Mouse (Mus musculus): Measurements from ENCODE around the gene Rpgrip1l.

The Rpgrip1l gene

GRCm38 (mm10) chr8:91329056-91329455 lies 16.0 kb upstream of the Rpgrip1l start:
- no peak for DNase-seq (ENCODE audit: low spot score)

DNA sequence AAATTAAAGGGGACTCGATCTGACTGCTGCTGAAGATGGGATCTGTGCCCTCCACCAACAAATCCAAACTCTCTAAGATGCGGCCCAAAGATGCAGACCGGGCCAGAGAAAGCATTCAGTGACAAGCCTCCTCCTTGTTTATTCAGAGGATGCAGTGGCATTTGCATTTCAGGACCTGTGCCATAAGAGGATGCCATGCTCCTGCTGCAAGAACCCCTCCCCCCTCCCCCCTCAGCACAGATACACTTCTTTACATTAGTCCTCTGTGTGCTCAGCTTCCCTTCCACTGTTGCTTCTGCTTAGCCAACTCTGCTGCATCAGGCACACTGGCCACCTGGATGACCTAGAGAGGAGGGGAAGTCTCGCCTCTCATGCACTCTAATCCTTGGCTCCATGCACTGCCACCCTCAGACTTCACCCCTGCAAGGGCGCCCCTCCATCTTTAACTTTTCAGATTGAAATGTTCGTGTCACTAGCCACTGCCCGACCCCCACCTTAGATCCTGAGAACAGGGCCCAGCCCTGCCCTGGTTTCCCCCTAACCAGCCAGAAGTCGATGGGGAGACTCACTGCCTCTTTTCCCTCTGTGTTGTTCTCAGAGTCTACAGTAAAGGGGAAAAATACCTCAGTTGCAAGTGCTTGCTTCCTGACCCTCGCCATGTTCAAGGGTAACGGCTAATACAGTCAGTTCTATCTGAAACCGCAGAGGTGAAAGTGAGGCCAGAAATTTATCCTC lies 14.6 kb upstream of the Rpgrip1l start:
- no peak for DNase-seq (ENCODE audit: low spot score)

GRCm38 (mm10) chr8:91326946-91327345 lies 13.9 kb upstream of the Rpgrip1l start:
- DNase-seq (ENCODE audit: low spot score): no peak

- no peak for DNase-seq (ENCODE audit: low spot score)
Measured at GRCm38 (mm10) chr8:91326018-91326417, 13.0 kb upstream of the Rpgrip1l start.

GRCm38 (mm10) chr8:91324916-91325315 lies 11.9 kb upstream of the Rpgrip1l start:
- DNase-seq (ENCODE audit: low spot score): no peak

GRCm38 (mm10) chr8:91324271-91324670 lies 11.2 kb upstream of the Rpgrip1l start:
- no peak for DNase-seq (ENCODE audit: low spot score)

DNA sequence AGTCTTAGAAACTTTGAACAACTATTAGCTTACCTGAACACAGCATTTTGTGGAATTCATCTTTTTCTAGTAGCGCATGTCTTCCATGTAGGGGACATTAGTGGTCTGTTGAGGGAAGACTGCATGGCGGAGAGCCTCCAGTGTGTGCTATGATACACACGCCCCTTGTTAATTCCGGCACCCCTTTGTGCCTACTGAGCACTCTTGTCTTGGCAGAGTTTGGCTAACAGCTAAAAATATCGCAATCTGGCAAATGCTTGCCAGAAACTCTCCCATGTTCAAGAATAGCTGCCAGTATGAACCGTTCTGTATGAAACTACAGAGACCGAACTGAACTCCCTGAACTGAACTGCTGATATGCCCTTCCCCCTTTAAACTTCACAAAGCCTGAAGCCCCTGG lies 10.4 kb upstream of the Rpgrip1l start:
- no peak for DNase-seq (ENCODE audit: low spot score)

GRCm38 (mm10) chr8:91318938-91319729 lies 6.1 kb upstream of the Rpgrip1l start:
- DNase-seq (ENCODE audit: low spot score): no peak

DNA sequence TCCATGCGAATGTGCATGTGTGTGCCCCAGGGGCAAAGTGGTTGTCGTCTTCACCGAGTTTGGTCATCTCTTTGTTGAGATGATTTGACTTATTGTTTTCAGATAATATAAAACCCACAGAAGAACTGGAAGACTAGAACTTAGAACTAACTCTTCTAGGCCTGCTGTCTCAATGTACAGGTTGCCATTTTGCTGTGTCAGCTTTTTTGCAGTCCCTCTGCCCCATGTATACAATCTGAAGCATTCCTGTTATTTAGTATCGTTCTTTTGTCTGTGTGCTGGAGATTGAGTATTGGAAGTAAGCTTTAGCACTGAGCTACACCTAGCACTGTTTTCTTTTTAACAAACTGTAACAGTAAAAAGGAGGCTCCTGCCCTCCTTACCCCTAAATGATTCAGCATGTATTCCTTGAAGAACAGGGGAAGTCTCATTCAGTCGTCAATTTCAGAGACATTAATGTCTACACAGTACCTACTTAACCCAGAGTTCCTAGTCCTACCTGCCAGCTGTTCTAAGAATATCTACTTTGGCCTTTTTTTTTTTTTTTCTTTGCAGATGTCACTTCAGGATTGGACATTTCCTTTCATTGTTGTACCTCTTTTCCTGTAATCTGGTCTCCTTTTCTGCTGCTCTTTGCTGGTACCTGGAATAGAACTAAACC lies 4.6 kb upstream of the Rpgrip1l start:
- DNase-seq (ENCODE audit: low spot score): no peak

GRCm38 (mm10) chr8:91312342-91312741 lies 720 bp downstream of the Rpgrip1l start:
- no peak for DNase-seq (ENCODE audit: low spot score)

DNA sequence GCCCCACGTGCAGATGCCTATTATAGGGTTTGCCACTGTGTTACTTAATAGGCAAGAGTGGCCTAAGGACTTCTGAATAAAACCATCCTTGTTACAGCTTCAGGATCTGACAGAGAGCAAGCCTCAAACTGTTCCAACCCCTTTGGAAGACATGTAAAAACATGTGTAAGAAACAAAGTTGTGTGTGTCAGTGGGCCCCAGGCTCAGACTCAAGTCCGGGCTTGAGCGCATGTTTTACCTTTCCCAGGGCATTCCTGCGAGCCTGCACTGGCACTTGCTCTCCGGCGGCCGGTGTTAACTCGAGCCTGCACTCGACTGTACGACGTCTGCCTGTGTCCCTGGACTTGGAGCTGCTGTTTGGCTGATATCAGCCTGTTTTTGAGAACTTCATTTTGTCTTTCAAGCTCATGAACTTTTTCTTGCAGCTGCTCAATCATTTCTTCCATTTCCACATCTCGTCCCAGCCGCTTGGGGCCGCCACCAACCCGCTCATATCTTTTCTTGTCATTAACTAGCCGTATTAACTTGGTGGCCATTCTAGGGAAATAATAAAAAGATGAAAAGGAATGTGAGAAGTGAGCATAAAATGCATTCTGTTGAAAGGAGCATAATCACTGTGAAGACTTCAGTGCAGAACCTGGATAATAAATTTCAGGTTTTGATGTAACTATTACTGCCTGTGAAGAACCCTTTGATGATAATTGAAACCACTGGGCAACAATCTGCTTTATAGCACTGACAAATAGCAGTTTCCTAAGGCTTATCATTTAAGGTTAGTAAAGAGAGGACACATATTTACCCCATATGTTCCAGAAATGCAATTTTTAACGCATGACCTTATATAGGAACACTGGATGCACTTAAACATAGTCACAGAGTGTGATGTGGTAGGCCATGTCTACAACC lies 8.3 kb downstream of the Rpgrip1l start:
- DNase-seq (ENCODE audit: low spot score): no peak

- no peak for DNase-seq (ENCODE audit: low spot score)
Measured at GRCm38 (mm10) chr8:91298672-91299071, 14.4 kb downstream of the Rpgrip1l start.

GRCm38 (mm10) chr8:91295786-91296185 lies 17.3 kb downstream of the Rpgrip1l start:
- no peak for DNase-seq (ENCODE audit: low spot score)

GRCm38 (mm10) chr8:91290576-91290975 lies 22.5 kb downstream of the Rpgrip1l start:
- DNase-seq (ENCODE audit: low spot score): no peak

DNA sequence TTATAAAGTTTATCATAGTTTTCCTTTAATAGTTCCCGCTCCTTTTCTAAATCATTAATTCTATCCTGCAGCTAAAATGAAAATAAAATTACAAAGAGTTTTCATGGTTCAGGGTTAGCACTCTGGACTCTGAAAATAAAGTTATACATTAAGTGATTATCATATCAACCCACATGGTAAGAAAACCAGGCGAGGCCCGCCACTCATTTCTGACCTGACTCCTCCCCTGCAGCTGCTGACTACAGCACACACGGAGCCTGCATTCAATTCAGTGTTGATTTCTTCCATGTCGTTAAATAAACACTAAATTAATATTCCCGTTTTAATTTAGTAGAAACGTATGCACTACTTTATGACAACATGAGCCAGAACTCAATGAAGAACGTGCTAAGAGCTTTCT lies 26.8 kb downstream of the Rpgrip1l start:
- DNase-seq (ENCODE audit: low spot score): no peak

DNA sequence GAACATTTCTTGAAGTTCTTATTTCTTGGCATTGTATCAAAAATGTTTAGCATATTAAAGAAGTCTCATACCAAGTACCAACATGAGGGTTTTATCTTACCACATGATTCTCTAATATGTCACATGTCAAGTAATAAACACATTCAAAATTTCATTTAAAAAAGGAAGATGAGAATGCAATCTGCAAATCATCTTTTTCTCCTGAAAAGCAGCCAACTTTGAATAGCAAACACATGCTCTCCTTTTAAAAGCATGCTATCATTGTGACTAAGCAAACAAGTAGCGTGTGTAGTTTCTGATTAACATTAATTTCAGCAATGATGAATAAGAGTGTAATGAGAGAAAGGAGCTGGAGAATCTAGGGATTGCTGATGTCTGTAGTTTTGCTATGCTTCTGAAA lies 29.2 kb downstream of the Rpgrip1l start:
- no peak for DNase-seq (ENCODE audit: low spot score)

DNA sequence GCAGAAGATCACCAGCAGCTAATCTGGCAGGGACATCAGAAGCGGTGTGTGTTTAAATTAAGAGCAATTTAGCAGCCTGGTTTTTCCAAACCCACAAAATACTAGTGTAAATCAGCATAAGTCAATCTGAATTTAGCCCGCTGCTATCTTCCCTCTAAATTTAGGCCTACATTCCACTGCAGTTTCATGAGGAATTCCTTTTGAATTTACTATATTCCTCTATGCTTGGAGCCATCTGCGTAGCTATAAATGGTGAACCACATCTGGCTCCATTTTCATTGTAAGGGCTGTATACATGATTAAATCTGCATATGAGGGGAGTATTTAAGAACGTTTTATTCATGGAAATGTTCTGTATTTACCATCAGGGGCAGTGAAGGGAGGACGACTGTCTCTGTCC lies 30.4 kb downstream of the Rpgrip1l start:
- no peak for DNase-seq (ENCODE audit: low spot score)

GRCm38 (mm10) chr8:91281545-91281944 lies 31.5 kb downstream of the Rpgrip1l start:
- DNase-seq (ENCODE audit: low spot score): no peak

- DNase-seq (ENCODE audit: low spot score): no peak
Measured at GRCm38 (mm10) chr8:91280467-91281212, 32.4 kb downstream of the Rpgrip1l start.

DNA sequence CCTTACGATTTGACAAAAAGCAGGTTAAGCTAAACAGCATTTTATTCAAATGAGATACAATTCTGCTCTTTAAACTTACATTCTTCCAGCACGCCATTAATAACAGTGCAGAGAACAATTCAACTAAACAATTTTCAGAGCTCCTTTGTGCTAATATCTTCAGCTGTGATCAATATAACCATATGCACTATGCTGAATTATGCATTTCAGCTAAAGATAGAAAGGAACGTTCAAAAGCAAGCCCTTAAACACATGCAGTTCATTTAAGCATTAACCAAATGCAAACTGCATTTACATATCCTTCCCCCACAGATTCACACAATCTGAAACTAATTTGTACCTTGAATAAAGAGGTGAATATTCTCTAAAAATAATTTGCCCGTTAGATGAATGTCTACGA lies 35.0 kb downstream of the Rpgrip1l start:
- no peak for DNase-seq (ENCODE audit: low spot score)

GRCm38 (mm10) chr8:91276337-91276736 lies 36.7 kb downstream of the Rpgrip1l start:
- no peak for DNase-seq (ENCODE audit: low spot score)

Data from layer of hippocampus, adult 11-12 months (tissue).